Mouse (Mus musculus) brain, embryonic 14.5 days (tissue): ENCODE measurements around the gene Zfp51. TPM values are rescaled to one million over a fixed set of nuclear protein-coding genes. Genes with fewer than 3 reads are reported as not detected.
A peak's percentile ranks its signal among the peaks of the same experiment; 100 is the strongest.

Experiments
- DNase-seq: peaks from one replicate; pipeline ENCODE4 v3.0.0-alpha.2; 2011; ENCODE audit warnings: low read depth
- CTCF ChIP-seq: fragments of 200-500 bp; IDR thresholded peaks from 2 replicates; pipeline ENCODE4 v1.5.1; 2012; ENCODE audit warnings: inconsistent platforms, mild to moderate bottlenecking, moderate library complexity, borderline replicate concordance; ENCODE audit not compliant: insufficient read depth, insufficient read length; ENCODE audit errors: extremely low read depth
- POLR2A ChIP-seq: fragments of 200-500 bp; IDR thresholded peaks from 2 replicates; pipeline ENCODE4 v1.6.1; 2012; ENCODE audit warnings: mild to moderate bottlenecking, inconsistent platforms, borderline replicate concordance; ENCODE audit not compliant: poor library complexity, insufficient read depth, insufficient read length, severe bottlenecking; ENCODE audit errors: extremely low read depth
- polyA plus RNA-seq: library from polyadenylated mRNA; depleted of rRNA; stranded (reverse); fragments of >200 nt; gene quantifications from 2 replicates; pipeline ENCODE4 v1.2.3, GENCODE M21; 2012; rRNA removed

The Zfp51 gene
- polyA plus RNA-seq, 1 experiment: 6.1 TPM

DNA sequence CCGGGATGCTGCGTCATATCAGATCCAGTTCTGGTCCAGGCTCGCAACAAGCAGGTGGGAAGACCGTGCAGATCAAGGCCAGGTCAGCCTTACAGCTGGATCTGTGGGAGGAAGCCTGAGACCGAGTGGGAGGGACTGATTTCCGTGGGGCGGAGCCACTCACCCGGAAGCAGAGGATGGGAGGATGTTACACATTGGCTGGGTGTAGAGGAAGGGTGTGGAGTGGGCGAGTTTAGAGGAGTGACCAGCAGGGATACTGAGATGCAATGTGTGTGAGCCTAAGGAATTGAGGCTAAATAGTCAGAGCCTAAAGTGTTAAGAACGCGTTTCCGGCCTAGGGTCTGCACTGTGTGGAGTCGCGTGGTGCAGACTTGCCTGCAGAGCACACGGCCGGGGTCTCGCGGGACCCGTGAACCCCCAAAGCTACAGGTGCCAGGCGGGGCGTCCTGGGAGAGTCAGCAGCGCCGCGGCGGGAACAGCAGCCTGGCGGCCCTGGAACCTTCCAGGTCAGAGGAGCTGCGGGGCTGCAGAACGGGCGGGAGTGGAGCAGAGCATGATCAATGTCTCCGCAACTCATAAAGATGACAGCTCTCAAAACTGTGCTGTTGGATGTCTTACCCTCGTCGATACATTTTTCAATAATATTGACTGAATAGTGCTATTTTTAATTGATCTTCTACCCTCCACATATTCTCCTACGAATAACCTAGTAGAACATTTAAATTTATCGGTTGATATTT lies 38.8 kb downstream of the Zfp51 start, which contains the start of gene Zfp53:
TSS of gene Zfp53 (plus strand) at position 239 of the 740 bp plus-strand sequence.
- TF ChIP-seq CTCF: no peak
- TF ChIP-seq POLR2A: peak; percentile 31; the same call in 1 of the 2 replicates

DNA sequence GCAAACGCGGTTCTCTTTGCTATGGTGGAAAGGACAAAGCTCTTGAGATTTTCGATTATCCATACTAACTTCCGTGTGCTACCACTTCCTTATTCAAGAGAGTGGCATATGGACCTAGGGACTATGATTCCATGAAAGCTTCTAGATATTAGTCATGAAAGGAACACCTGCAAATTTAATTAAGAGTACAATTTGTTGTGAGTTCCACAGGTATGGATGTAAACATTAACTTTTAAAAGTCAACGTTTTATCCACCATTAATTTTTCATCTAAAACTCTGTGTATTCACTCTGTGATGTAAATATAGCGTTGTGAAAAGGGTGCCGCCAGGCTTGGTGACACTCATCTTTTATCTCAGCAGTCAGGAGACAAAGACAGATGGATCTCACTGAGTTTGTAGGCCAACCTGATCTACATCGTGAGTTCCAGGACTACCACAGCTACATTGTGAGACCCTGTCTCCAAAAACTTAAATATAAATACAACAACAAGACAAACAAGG lies 39.4 kb downstream of the Zfp51 start:
- peak; percentile 1 for DNase-seq
- TF ChIP-seq POLR2A: no peak
- TF ChIP-seq CTCF: no peak

More for the DNA sequence above, 38.8 kb downstream of the Zfp51 start, which contains the start of gene Zfp53:
- DNase-seq: peak; percentile 95

DNA sequence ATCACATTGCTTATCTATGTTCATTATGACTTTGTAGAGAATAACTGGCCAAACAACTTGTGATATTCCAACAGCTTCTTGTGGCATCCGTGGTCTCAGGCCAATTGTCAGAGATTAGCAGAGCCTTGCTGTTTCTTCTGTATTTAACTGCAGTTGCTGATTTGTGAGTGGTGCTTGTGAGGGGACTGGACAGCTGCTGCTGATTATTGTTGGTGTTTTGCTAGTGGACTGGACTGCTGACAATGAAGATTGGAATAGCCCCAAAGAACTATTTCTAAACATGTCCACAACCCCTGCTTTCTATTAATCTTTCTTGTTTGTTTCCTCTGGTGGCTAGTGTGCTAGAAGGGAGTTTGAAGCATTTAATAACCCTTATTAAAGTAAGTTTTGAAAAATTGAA lies 51.2 kb downstream of the Zfp51 start:
- DNase-seq: no peak
- no peak for TF ChIP-seq CTCF
- no peak for TF ChIP-seq POLR2A

DNA sequence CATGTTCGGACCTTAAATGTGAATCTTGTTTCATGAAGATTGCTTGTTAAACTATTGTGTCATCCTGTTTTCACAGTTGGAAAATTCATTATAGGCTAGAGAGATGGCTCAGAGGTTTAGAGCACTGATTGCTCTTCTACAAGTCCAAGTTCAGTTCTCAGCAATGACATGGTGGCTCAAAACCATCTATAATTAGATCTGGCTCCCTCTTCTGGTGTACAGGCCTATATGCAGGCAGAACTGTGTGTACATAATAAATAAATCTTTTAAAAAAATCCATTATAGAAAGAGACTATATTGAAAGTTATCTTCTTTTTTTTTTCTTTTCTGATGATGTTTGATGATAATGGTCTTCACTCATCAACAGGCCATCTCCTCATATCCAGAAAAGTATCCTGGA lies 54.4 kb downstream of the Zfp51 start:
- no peak for DNase-seq
- TF ChIP-seq CTCF (no peak), POLR2A (no peak)

DNA sequence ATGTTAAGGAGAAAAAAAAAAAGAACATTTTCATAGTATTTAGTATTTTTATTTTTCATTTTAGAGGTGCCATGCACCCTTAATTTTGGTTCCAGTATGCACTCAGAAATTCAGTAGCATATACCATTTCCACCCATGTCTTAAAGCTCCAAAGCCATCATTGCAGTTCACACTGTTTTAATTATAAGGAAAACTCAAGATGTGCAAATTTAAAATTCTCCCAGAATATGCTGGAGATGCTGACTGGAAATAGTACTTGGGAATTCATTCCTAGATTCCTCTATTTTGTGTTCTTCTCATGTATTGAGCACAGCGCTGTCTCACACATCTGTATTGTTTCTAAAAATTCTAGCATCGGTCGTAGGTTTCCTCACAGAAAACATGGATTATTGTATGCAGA lies 56.1 kb downstream of the Zfp51 start:
- no peak for TF ChIP-seq CTCF
- no peak for TF ChIP-seq POLR2A
- DNase-seq: no peak

DNA sequence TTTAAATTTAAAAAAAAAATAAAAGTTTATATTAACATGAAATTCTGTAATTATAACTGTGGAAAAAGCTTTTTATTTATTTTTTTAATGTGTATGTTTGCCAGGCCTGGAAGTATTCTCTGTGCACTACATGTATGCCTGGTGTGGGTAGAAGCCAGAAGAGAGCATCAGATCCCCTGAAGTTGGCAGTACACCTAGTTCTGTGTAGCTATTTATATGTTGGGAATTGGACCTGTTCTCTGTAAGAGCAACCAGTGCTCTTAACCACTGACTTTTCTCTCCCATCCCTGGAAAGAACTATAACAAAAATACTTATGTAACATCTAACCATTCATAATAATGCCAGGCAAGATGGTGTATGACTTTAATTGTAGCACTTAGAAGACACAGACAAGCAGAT lies 59.6 kb downstream of the Zfp51 start:
- TF ChIP-seq POLR2A: no peak
- no peak for TF ChIP-seq CTCF
- DNase-seq: no peak

Other genes with a start within 250 kb of the Zfp51 start
- not detected in 2 replicates for gene Vmn1r234, start 224.3 kb upstream of the Zfp51 start, polyA plus RNA-seq
- not detected in 2 replicates for gene Vmn1r235, start 194.0 kb upstream of the Zfp51 start, polyA plus RNA-seq
- gene Vmn1r236, start 167.4 kb upstream of the Zfp51 start, polyA plus RNA-seq: not detected in 2 replicates
- gene Vmn1r237, start 138.5 kb upstream of the Zfp51 start, polyA plus RNA-seq: not detected in 2 replicates
- 2.3 and 2.4 TPM in 2 replicates for gene Zfp677, start 66.6 kb upstream of the Zfp51 start, polyA plus RNA-seq
- 2.3 TPM in 2 replicates for gene Zfp54, start 27.1 kb upstream of the Zfp51 start, polyA plus RNA-seq
- gene Zfp53, start 38.6 kb downstream of the Zfp51 start, polyA plus RNA-seq: 3.6 and 4.1 TPM in 2 replicates
- 1.0 and 1.5 TPM in 2 replicates for gene Zfp52, start 85.2 kb downstream of the Zfp51 start, polyA plus RNA-seq
- 12.1 and 14.4 TPM in 2 replicates for gene Zfp948, start 116.6 kb downstream of the Zfp51 start, polyA plus RNA-seq
- gene Zfp983, start 200.2 kb downstream of the Zfp51 start, polyA plus RNA-seq: 9.5 TPM in 2 replicates
- gene Gm10226, start 241.5 kb downstream of the Zfp51 start, polyA plus RNA-seq: 4.0 and 11.2 TPM in 2 replicates